Mouse (Mus musculus): ENCODE measurements around the gene Hrh2.

Gene Hrh2

GRCm38 (mm10) chr13:54188190-54188706 is 3.7 kb upstream of the Hrh2 start:
- H3K36me3 ChIP-seq (ENCODE audit: control insufficient read depth, insufficient read depth, low read length, poor library complexity, severe bottlenecking), result no peaks in the 10 kb centered on the region
- no peaks in the 10 kb centered on the region for H3K27me3 ChIP-seq (ENCODE audit: control insufficient read depth, insufficient read depth, low read length, poor library complexity, severe bottlenecking)
- DNase-seq (ENCODE audit: low read depth, low spot score), result peak; percentile 11

GRCm38 (mm10) chr13:54189896-54190295 is 2.0 kb upstream of the Hrh2 start:
- no peaks in the 10 kb centered on the region for H3K27me3 ChIP-seq (ENCODE audit: control insufficient read depth, insufficient read depth, low read length, poor library complexity, severe bottlenecking)
- H3K36me3 ChIP-seq (ENCODE audit: control insufficient read depth, insufficient read depth, low read length, poor library complexity, severe bottlenecking), result no peaks in the 10 kb centered on the region
- peak; percentile 82 for DNase-seq (ENCODE audit: low read depth, low spot score)

- Histone ChIP-seq H3K36me3 (ENCODE audit: control insufficient read depth, insufficient read depth, low read length, poor library complexity, severe bottlenecking) (no peaks in the 10 kb centered on the region), H3K27me3 (ENCODE audit: control insufficient read depth, insufficient read depth, low read length, poor library complexity, severe bottlenecking) (no peaks in the 10 kb centered on the region)
- no peak for DNase-seq (ENCODE audit: low read depth, low spot score)
Observed at GRCm38 (mm10) chr13:54191181-54191580, 748 bp upstream of the Hrh2 start.

- no peak for DNase-seq (ENCODE audit: low read depth, low spot score)
- Histone ChIP-seq H3K27me3 (ENCODE audit: control insufficient read depth, insufficient read depth, low read length, poor library complexity, severe bottlenecking) (no peaks in the 10 kb centered on the region), H3K36me3 (ENCODE audit: control insufficient read depth, insufficient read depth, low read length, poor library complexity, severe bottlenecking) (no peaks in the 10 kb centered on the region)
Observed at GRCm38 (mm10) chr13:54193580-54193979, 1.7 kb downstream of the Hrh2 start.

GRCm38 (mm10) chr13:54199000-54199399 is 7.1 kb downstream of the Hrh2 start:
- no peak for DNase-seq (ENCODE audit: low read depth, low spot score)
- Histone ChIP-seq H3K27me3 (ENCODE audit: control insufficient read depth, insufficient read depth, low read length, poor library complexity, severe bottlenecking) (no peaks in the 10 kb centered on the region), H3K36me3 (ENCODE audit: control insufficient read depth, insufficient read depth, low read length, poor library complexity, severe bottlenecking) (no peaks in the 10 kb centered on the region)

- Histone ChIP-seq H3K36me3 (ENCODE audit: control insufficient read depth, insufficient read depth, low read length, poor library complexity, severe bottlenecking) (no peaks in the 10 kb centered on the region), H3K27me3 (ENCODE audit: control insufficient read depth, insufficient read depth, low read length, poor library complexity, severe bottlenecking) (no peaks in the 10 kb centered on the region)
- no peak for DNase-seq (ENCODE audit: low read depth, low spot score)
Observed at GRCm38 (mm10) chr13:54202458-54202857, 10.5 kb downstream of the Hrh2 start.

- no peak for DNase-seq (ENCODE audit: low read depth, low spot score)
- H3K27me3 ChIP-seq (ENCODE audit: control insufficient read depth, insufficient read depth, low read length, poor library complexity, severe bottlenecking), result no peaks in the 10 kb centered on the region
Observed at GRCm38 (mm10) chr13:54203419-54203818, 11.5 kb downstream of the Hrh2 start.

GRCm38 (mm10) chr13:54205195-54205594 is 13.3 kb downstream of the Hrh2 start:
- H3K27me3 ChIP-seq (ENCODE audit: control insufficient read depth, insufficient read depth, low read length, poor library complexity, severe bottlenecking), result no peaks in the 10 kb centered on the region
- no peaks in the 10 kb centered on the region for H3K36me3 ChIP-seq (ENCODE audit: control insufficient read depth, insufficient read depth, low read length, poor library complexity, severe bottlenecking)
- DNase-seq (ENCODE audit: low read depth, low spot score), result no peak

More at GRCm38 (mm10) chr13:54203419-54203818, 11.5 kb downstream of the Hrh2 start:
- H3K36me3 ChIP-seq (ENCODE audit: control insufficient read depth, insufficient read depth, low read length, poor library complexity, severe bottlenecking), result no peaks in the 10 kb centered on the region

GRCm38 (mm10) chr13:54206140-54206753 is 14.3 kb downstream of the Hrh2 start:
- DNase-seq (ENCODE audit: low read depth, low spot score), result no peak
- no peaks in the 10 kb centered on the region for H3K27me3 ChIP-seq (ENCODE audit: control insufficient read depth, insufficient read depth, low read length, poor library complexity, severe bottlenecking)
- H3K36me3 ChIP-seq (ENCODE audit: control insufficient read depth, insufficient read depth, low read length, poor library complexity, severe bottlenecking), result no peaks in the 10 kb centered on the region

- no peaks in the 10 kb centered on the region for H3K27me3 ChIP-seq (ENCODE audit: control insufficient read depth, insufficient read depth, low read length, poor library complexity, severe bottlenecking)
- DNase-seq (ENCODE audit: low read depth, low spot score), result peak; percentile 67
- no peaks in the 10 kb centered on the region; the same call in 1 of the 2 replicates for H3K36me3 ChIP-seq (ENCODE audit: control insufficient read depth, insufficient read depth, low read length, poor library complexity, severe bottlenecking)
Observed at GRCm38 (mm10) chr13:54209476-54210253, 17.7 kb downstream of the Hrh2 start.

GRCm38 (mm10) chr13:54211528-54212488 is 19.9 kb downstream of the Hrh2 start:
- no peak for DNase-seq (ENCODE audit: low read depth, low spot score)
- no peaks in the 10 kb centered on the region for H3K27me3 ChIP-seq (ENCODE audit: control insufficient read depth, insufficient read depth, low read length, poor library complexity, severe bottlenecking)
- H3K36me3 ChIP-seq (ENCODE audit: control insufficient read depth, insufficient read depth, low read length, poor library complexity, severe bottlenecking), result no peaks in the 10 kb centered on the region; the same call in none of the 2 replicates

- DNase-seq (ENCODE audit: low read depth, low spot score), result no peak
- no peaks in the 10 kb centered on the region; the same call in none of the 2 replicates for H3K36me3 ChIP-seq (ENCODE audit: control insufficient read depth, insufficient read depth, low read length, poor library complexity, severe bottlenecking)
- no peaks in the 10 kb centered on the region for H3K27me3 ChIP-seq (ENCODE audit: control insufficient read depth, insufficient read depth, low read length, poor library complexity, severe bottlenecking)
Observed at GRCm38 (mm10) chr13:54212516-54212915, 20.6 kb downstream of the Hrh2 start.

GRCm38 (mm10) chr13:54215266-54215665 is 23.3 kb downstream of the Hrh2 start:
- Histone ChIP-seq H3K36me3 (ENCODE audit: control insufficient read depth, insufficient read depth, low read length, poor library complexity, severe bottlenecking) (no peaks in the 10 kb centered on the region; the same call in none of the 2 replicates), H3K27me3 (ENCODE audit: control insufficient read depth, insufficient read depth, low read length, poor library complexity, severe bottlenecking) (no peaks in the 10 kb centered on the region)
- DNase-seq (ENCODE audit: low read depth, low spot score), result no peak

- Histone ChIP-seq H3K27me3 (ENCODE audit: control insufficient read depth, insufficient read depth, low read length, poor library complexity, severe bottlenecking) (no peaks in the 10 kb centered on the region), H3K36me3 (ENCODE audit: control insufficient read depth, insufficient read depth, low read length, poor library complexity, severe bottlenecking) (no peaks in the 10 kb centered on the region; the same call in none of the 2 replicates)
- DNase-seq (ENCODE audit: low read depth, low spot score), result no peak
Observed at GRCm38 (mm10) chr13:54215777-54216316, 23.9 kb downstream of the Hrh2 start.

Data from splenic B cell, adult 2 months (primary cell).